Mouse (Mus musculus) cerebellum, adult 8-10 months (tissue): ENCODE measurements at regions not wholly inside any gene's neighbourhood (a gene's known extent, or its start where the extent isn't known, plus 50 kb on each side); places are given as distances from the start of the nearest gene placed in this dataset.

Experiments used
- DNase-seq: peaks from one replicate; pipeline ENCODE4 v3.0.0; 2022

DNA sequence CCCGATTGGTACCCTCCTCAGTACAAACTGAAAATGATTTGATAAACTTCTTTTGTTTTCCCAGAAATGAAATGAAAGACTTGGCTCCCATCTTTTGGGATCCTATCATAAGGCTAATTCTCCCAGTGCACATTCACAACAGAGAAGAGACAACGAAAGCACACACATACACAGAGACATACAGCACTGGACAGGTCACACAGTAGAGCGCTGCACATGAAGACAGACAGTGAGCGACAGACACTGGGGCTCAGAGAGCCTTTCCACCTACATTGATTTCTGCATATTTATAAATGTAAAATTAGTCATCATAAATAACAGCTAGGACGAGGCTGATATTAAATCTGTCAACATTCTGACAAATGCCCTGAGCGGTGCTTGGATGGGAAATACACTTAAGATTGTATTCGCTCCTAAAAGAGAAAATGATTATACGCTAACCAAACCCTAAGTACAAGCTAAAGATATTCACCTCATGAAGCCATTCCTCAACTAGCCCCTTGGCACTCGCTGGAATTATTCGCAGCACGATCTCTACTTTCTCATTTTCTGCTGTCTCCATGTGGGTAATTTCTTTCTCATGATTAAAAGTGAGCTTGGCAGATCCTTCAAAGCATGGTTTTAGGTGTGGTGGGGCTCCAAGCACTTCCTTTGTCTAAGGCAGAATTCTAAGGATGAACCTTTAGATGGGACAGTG, 647.4 kb downstream of the Nedd1 start:
- no peak for DNase-seq

- DNase-seq: no peak
Observed at GRCm38 (mm10) chr10:92073873-92074390, 648.3 kb downstream of the Nedd1 start.

DNA sequence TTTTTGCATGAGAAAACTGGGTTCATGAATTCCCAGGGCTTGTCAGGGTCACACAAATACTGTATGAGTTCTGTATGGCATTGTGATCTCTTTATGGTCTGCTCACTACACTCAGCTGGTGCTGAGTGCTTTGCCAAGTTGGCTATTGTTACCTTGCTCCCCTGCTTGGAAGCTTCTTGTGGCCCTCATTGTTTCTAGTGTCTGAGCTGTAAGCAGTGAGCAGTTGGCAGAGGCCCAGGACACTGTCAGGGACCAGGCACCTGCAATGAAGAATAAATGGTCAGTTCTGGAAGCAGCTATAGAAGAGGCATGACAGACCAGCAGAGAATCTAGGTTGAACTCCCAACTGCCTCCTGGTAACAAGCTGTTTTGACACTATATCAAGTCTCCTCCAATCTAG, 677.4 kb downstream of the Nedd1 start:
- DNase-seq: peak; percentile 11

GRCm38 (mm10) chr10:92036176-92036575, 686.0 kb downstream of the Nedd1 start:
- no peak for DNase-seq

DNA sequence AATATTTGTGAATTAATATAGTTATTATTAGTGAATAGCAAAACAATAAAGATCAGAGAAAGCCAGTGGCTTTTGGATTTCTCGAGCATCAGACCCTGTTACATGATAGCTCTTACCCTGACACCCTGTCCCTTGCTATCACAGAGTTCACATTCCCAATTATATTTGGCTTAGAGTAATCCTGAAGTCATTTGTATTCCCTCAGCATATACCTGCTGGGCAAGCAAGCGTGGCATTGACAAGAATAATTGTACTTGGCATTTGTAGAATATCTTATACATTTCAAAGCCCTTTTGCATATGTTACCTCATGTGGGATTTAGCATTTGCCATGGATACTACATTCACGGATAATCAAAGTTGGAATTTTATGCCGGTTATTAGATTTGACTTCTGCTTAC, 692.0 kb downstream of the Nedd1 start:
- no peak for DNase-seq

GRCm38 (mm10) chr10:92024203-92024602, 698.0 kb downstream of the Nedd1 start:
- no peak for DNase-seq

DNA sequence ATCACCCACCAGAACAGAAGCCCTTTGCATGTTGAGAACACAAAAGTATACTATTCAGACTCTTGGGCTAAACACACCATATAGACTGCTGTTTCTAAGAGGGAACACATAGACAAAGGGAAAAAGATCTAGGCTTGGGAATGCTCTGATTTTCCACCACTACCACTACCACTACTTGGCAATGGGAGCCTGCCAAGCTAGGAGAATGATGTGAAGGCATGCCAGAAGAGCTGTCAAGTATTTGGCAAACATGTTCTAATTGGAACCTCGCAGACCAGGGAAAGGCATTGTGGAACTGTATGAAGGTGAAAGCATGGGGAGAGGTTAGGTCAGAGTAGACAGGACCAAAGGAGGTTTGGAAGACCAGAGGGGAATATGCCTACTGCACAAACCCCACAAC, 701.2 kb downstream of the Nedd1 start:
- no peak for DNase-seq

DNA sequence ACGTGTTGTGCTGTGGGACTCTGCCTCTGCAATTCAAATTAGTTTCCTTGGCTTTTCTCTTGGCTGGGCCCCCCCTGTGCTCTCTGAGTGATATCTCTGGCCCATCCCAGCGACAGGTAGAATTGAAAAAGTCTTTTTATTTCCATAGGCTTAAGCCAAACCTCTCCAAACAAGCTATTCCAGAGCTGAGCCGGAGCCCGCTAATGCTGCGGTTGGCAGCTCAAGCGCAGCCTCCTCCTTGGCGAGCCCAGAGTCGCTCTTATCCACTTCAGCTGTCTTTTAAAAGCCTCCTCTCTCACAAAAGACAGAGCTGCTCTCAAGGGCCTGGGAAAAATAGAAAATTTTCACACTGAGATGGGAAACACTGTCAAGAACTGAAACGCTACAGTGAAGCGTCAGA, 712.7 kb downstream of the Nedd1 start:
- no peak for DNase-seq

GRCm38 (mm10) chr10:92007891-92008290, 714.3 kb downstream of the Nedd1 start:
- peak; percentile 3 for DNase-seq

DNA sequence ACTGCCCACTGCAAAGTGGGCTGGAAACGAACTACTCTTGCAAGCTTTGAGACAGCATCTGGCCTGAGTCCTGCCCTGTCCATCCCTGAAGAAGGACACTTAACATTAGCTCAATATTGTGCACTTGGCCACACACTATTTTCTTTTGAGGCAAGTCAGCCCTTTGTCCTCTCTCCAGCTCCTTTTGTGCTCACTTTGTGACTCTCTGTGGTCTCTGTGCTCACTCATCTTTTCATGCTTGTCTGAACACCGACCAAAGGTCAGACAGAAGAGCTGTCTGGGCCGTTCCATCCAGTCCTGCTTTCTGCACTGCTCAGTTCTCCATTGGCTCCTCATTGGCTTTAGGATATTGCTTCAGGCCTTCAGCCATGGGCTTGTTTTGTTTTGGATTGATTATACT, 715.8 kb downstream of the Nedd1 start:
- DNase-seq: no peak

GRCm38 (mm10) chr10:91991040-91991439, 731.2 kb downstream of the Nedd1 start:
- DNase-seq: no peak

DNA sequence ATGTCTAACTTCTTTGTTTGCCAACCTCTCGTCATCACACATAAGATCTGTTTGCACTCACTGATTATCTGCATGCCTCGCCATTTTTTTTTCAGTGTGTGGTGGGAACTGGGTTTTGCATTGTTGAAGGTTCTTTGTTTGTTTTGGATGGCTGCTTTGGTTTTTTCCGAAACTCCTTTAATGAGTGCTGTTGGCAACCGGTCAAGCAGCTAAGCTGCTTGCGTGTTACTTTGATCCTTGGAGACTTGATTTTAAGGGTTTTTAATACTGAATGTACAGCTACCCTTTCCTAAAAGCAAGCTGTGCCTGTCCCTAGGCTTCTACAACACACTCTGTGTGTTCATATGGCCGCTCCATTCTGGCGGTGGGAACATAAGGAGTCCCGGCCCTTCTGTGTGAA, 733.9 kb downstream of the Nedd1 start:
- no peak for DNase-seq

GRCm38 (mm10) chr10:91979841-91980240, 742.4 kb downstream of the Nedd1 start:
- no peak for DNase-seq

DNA sequence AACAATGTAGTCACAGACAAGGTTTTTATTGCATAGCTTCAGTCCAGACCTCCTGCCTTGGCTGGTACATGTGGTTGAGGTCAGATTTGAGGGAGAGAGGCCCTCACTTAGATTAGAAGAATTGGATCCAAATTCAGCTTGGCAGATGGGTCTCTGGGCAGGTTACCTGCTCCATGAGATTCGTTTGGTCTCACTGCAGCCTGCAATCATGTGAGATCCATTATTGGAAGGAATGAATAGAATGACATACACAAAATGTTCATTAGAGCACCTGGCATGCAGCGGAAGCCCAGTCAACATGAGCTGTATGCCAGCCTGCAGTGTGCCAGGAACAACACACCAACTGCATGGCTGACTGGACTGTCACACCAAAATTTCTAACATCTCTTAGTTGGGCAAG, 750.3 kb downstream of the Nedd1 start:
- no peak for DNase-seq

DNA sequence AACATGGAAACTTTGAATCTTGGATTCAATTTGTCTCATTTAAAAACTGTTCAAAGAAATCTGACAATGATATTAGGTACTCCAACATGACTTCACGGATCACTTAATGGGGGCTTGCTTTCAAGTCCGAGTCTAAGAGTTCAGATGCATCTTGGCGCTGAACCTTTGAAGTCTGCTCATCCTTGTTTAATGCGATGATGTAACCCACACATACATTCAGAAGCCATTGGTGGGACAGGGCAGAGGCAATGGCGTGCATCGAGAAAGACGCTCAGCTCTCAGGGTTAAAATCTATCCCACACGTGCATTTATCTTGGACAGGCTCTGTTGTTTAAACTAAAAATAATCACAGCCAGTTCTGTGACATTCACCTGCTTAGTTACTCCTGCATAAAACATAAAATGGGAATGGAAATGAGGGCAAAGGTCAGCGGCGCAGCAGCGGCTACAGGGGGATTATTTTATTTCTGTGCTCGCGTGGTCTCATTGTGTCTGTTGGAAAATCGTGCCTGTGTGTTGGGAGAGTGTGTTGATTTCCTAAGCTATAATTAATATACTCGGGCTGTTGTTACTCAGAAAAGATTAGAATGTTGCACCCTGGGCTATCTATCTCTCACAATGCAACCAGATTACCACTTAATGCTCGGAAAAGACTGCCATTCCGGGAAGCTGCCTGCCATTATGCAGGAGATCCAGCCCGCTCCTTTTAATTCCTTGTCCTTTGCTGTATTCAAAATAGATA, 754.5 kb downstream of the Nedd1 start:
- DNase-seq: no peak

GRCm38 (mm10) chr10:91959734-91960492, 762.3 kb downstream of the Nedd1 start:
- no peak for DNase-seq

GRCm38 (mm10) chr10:91953078-91953477, 769.1 kb downstream of the Nedd1 start:
- no peak for DNase-seq

DNA sequence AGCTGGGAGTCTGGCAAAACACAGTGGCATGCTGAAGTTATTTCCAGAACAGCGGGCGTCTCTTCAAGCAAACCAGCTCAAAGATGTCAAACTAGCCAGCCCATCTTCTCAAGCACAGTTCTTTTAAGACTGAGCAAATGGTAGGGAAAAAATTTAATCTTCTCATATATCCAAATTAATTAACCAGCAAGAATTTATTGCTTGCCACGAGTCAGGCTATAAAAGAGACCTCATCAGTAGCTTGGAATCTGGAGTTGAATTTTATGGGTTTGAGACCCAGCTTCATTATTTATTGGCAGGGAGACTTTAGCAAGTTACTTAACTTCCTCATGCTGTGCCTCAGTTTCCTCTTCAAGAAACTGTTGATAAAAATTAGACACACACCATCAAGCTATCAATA, 742.5 kb upstream of the Tmpo start:
- no peak for DNase-seq

- DNase-seq: no peak
Observed at GRCm38 (mm10) chr10:91889864-91890263, 708.7 kb upstream of the Tmpo start.

- DNase-seq: no peak
Observed at GRCm38 (mm10) chr10:91888537-91888936, 707.4 kb upstream of the Tmpo start.

- no peak for DNase-seq
Observed at GRCm38 (mm10) chr10:91883155-91883554, 702.0 kb upstream of the Tmpo start.

DNA sequence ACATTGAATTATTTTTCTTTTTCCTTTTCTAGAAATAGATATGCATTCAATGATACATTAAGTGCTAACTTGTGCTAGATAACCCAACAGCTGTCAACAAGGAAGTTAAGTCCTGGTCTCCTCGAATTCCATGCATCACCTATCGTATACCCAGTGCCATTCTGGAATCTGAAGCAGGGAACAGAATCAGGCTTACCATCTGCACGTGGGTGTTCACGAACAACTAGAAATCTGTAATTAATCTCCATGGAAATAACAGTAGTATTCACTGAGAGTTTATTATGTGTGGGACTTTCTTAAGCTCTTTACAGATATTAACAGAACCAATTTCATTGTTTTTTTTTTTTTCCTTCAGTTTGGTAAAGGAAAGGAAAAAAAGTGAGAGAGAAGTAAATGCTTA, 701.4 kb upstream of the Tmpo start:
- DNase-seq: no peak

DNA sequence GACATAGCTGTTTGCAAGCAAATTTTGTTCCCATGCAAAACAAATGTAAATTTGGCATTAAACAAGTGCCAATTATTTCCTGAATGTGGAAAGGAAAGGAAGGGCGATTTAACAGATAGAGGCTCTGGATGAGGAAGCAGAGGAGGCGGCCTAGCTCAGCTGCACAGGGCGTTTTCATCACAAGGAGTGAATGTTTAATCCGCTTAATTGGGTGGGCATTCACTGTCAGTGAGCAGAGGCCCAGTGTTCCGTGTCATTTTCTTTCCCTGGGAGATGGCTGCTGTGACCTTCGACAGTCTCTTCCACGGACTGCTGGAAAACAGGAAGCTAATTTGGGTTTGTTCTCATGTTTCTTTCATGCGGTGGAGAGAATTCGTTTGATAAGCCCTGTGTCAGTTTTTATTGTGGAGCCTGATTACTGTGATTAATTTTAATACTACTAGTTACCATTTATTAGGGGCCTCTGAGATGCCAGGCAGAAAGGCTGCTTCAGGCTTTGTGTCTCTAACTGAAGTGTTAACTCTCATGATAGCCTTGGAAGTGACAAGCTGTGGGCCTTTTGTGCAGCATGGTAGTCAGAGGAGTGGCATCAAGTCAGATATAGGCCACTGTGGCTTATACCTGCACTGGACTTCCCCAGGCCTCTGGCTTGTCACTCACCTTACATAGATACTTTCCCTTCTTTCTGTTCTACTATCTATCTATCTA, 700.6 kb upstream of the Tmpo start:
- no peak for DNase-seq
